Mouse (Mus musculus): ENCODE data around the gene B230118H07Rik.

The B230118H07Rik gene

GRCm38 (mm10) chr2:101638979-101639839, 10.1 kb downstream of the B230118H07Rik start:
- DNase-seq (ENCODE audit: low read depth, low spot score): no peak

GRCm38 (mm10) chr2:101628297-101629236, 20.8 kb downstream of the B230118H07Rik start:
- peak; percentile 79 for DNase-seq (ENCODE audit: low read depth, low spot score)

GRCm38 (mm10) chr2:101627227-101627626, 22.1 kb downstream of the B230118H07Rik start:
- DNase-seq (ENCODE audit: low read depth, low spot score): no peak

DNA sequence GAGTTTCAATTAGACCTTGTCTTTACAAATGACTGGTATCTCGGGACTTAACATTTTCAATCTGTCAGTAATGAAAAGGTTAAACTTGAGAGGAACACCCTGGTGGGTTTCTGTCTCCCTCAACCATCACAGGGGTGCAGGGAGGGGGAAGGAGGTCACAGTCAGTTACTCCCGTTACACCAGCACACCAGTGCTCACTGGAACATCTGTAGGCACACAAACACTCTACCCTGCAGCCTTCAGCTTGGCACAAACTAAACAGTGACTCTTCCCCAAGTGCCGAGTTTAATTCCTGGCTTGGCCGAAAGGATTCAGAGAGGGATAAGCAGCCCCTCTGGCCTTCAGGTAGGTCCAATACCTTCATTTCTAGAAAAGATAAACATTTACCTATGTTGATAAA, 24.8 kb downstream of the B230118H07Rik start, which contains the start of gene Rag2:
TSS of gene Rag2 (plus strand) at position 193 of the 400 bp plus-strand sequence.
- DNase-seq (ENCODE audit: low read depth, low spot score): no peak

DNA sequence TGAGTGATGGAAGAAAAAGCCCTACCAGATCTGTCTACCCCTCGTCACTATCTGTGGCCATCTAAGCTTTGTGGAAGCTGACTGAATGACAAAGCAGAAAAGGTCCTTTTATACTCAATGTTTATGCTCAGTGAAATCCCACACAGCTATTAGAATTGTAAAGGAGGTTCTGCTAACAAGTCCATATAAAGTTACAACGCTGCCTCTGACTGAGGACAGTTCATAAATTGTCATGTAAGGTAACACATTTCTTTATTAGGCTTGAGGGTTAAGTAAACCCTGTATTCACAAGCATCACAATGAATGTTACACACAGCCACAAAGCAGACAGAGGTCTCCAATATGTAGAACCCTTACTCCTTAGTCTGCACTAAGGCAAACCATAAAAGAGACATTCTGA, 25.3 kb downstream of the B230118H07Rik start:
- DNase-seq (ENCODE audit: low read depth, low spot score): no peak

- DNase-seq (ENCODE audit: low read depth, low spot score): no peak
Measured at GRCm38 (mm10) chr2:101623042-101623441, 26.3 kb downstream of the B230118H07Rik start.

DNA sequence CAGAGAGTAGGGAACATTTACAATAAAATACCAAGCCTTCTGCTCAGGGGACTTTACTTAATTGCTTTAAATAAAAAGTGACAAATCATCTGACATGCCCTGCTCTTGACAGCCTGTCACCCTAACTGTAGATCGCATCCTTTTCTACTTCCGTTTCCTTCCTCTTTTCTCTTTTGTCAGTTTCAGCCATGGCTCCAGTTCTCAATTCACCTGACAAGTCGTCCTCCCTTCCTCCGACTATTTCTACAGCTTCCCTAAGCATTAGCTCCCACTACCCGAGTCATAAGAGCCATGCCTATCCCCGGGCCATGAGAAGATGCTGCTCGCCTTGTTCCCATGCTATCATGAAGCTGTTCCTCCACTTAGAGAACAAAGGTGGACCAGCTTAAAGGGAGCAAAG, 27.7 kb downstream of the B230118H07Rik start:
- no peak for DNase-seq (ENCODE audit: low read depth, low spot score)

DNA sequence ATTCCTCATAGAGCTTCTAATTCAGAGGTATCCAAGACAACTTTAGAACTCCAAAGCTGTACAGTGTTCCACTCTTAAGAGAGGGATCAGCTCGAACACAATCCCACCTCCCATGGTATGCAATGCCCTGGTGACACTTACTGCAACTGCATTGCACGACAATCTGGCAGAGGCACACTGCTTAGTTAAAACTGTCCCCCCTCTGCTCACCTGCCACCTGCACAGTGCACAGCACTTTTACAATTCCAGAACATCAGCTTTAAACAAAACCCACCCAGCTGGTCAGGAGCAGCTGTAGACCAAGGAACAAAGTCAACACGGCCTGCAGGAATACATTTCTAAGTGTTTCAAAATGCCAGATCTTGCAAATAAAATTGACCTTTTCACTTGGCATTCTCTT, 28.4 kb downstream of the B230118H07Rik start:
- no peak for DNase-seq (ENCODE audit: low read depth, low spot score)

DNA sequence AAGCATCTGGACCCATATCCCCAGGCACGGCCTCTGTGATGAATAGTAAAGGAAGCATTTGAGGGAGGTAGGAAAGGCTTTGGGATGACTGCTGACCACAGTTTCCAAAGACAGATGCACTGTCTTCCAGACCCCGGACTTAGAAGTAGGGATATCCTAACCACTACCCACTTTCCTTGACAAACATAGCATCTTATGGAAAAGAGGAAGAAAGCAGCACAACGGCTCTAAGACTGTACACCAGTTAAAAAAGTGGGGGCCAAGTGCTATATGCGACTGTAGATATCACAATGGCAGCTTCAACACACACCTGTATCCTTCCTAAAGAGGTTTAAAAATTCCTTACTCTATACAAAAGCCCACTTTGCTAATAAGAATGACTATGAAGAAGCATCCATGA, 31.0 kb downstream of the B230118H07Rik start:
- no peak for DNase-seq (ENCODE audit: low read depth, low spot score)

- DNase-seq (ENCODE audit: low read depth, low spot score): peak; percentile 64
Measured at GRCm38 (mm10) chr2:101615464-101616305, 33.6 kb downstream of the B230118H07Rik start.

DNA sequence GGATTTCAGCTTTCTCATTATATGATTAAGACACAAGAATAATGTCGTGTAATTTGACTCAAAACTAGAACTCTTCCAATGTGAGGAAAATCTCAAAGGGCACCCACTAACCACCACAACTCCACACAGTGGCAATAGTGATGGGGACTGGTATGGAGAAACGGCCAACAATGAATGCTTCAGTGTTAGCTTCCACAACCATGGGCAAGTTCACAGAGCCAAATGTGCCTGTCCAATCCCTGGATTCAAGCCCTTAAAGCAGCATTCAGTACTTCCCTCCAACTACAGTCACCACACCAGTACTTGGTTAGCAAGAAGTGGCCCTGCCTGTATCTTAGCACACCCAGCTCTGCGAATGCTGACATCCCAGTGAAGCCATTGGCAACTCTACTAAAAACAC, 38.5 kb downstream of the B230118H07Rik start:
- no peak for DNase-seq (ENCODE audit: low read depth, low spot score)

DNA sequence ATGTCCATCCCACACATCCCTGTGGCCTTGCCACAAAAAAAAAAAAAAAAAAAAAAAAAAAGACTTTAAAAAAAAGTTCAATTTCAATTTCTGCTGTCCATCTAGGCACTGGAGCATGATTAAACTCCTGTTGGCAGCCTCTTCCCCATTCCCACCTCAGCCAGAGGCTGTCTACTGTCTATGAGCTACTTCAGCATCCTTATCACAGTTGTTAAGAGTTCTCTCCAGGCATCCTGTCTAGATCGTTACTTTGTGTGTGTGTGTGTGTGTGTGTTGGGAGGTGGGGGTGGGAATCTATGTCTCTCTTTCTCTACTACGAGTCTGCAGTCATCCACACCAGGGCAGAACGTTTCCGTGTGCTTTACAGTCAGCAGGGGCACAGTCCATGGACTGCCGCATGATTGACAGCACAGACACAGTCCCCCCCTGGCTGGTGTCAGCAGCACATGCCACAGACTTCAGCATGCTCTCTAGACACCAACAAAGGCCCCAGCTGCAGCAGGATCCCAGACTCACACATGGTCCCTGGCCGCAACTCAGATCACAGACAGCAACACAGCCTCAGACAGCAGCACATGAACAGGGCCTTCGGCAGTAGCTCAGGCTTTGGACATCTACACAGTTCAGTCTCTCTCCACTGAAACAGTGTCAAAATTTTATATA, 41.0 kb downstream of the B230118H07Rik start:
- no peak for DNase-seq (ENCODE audit: low read depth, low spot score)

DNA sequence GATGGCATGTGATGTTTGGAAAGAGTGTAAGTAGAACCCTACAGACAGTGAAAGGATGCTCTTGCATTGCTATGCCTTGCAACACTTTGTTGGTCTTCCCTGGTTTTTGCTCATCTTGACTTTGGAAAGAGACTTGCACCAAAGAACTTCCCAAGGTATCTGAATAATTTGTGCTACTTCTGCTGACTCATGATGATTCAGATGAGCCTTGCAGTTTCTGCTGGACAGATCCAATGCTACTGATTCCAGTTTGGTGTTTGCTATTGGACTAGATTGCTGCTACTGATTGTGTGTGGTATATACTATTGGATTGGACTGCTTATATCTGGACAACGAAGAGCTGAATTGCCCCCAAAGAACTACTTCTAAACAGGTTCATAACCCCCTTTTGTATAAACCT, 46.2 kb downstream of the B230118H07Rik start:
- DNase-seq (ENCODE audit: low read depth, low spot score): no peak

GRCm38 (mm10) chr2:101600703-101601102, 48.6 kb downstream of the B230118H07Rik start:
- peak; percentile 21 for DNase-seq (ENCODE audit: low read depth, low spot score)

DNA sequence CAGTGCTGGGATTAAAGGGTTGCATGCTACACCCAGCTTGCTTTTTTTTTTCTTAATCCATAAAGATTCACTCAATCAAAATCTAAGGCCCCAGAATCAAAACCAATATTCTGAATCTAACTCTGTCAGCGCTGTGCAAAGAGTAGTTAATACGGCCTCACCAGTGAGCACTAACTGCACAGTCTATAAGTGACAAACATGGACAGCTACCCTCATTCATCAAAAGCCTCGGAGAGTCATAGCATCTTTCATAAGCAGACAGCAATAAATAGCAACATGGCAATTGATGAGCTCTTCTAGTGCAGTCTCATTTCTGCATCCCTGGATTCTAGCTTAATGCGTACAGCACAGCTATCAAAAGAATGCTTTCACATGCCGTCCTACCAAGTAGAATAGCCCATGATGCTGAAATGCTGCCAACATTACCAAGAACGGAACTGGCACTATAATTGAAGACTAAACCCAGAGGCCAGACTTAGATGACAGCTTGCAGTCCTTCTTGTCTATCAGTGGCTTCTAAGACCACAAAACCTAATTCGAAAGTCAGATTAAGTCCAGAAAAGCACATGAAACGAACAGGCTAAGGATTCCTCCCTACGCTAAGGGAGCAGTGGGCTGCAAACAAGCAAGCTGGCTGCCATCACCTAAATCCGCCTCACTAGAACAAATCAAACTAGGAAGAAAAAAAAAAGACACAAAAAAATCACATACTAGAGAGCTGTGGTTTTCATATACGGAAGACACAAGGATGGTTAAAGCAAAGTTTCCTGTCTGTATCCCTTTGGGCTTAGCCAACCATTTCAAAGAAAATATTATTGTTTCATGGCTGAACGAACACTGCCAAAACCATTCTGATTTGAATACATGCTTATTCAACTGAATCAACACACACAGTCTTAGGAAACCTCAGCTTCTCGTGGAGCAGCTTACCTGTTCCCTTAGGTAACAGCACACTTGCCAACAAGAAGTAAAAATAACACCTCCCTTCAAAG, 50.8 kb downstream of the B230118H07Rik start:
- DNase-seq (ENCODE audit: low read depth, low spot score): no peak

GRCm38 (mm10) chr2:101597186-101597585, 52.1 kb downstream of the B230118H07Rik start:
- DNase-seq (ENCODE audit: low read depth, low spot score): peak; percentile 55

GRCm38 (mm10) chr2:101594681-101595080, 54.7 kb downstream of the B230118H07Rik start:
- no peak for DNase-seq (ENCODE audit: low read depth, low spot score)

DNA sequence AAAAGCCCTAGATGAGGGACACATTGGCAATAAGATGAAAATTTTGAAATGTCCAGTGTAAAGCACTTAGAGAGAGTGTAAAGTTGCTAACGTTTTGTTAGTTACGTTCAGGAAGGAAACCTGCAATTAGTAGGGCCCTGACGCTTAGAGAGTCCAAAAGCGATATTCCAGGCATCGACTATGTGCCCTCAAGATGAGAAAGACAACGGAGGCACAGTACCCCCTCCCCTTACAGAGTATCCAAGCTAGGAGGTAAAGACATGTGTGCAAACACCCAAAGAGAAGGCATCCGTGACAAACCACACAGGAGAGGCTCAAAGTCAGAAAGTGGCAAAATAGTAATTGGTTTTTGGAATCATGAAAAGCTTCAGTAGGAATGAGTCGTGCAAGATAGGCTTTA, 56.4 kb downstream of the B230118H07Rik start:
- no peak for DNase-seq (ENCODE audit: low read depth, low spot score)

DNA sequence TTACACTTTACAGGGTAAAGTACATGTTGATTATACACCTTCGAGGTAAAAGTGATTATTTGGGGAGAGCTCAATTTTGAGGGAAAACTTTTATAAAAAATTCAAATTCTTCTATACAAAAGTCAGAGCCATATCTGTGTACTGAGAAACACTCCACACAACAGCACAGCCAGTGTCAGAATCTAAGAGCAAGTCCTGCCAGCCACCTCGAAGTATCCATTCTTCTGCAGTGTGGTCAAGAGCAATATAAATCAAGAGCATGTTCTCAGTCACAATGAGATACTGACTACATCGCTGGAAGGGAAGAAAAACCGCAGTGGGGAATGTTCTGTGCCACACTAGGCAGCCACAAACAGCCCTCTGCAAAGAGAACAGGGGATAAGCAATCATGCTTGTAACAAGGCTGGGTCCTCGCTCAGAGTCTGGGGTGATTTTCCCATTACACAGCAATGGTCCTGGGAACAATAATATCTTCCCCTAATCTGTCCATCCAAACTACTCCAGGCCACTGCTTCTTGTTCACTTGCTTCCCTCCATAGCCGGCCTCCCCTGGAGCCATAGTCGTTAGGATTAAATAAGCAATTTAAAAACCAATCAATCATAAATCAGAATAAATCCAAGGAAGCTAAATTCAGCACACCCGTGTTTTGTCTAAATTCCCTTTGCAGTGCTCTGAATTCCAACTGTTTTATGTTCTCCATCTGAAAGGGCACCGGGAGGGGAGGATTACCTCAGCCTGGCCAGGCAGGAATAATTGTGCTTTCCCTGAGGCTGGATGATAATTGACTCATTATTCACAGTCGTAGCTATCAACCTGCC, 57.1 kb downstream of the B230118H07Rik start:
- no peak for DNase-seq (ENCODE audit: low read depth, low spot score)
